Mouse (Mus musculus): ENCODE data around the gene Ghitm.
"Not testable (repeated sequence)": the region's sequence is repeated elsewhere in the genome, so short reads cannot be mapped to it uniquely, and the experiment has no call there.

Ghitm gene

GRCm38 (mm10) chr14:37135127-37135593, at the start of gene Ghitm:
TSS of gene Ghitm (minus strand) at chr14:37135272.
- peak; percentile 97 for DNase-seq (ENCODE audit: low spot score)

DNA sequence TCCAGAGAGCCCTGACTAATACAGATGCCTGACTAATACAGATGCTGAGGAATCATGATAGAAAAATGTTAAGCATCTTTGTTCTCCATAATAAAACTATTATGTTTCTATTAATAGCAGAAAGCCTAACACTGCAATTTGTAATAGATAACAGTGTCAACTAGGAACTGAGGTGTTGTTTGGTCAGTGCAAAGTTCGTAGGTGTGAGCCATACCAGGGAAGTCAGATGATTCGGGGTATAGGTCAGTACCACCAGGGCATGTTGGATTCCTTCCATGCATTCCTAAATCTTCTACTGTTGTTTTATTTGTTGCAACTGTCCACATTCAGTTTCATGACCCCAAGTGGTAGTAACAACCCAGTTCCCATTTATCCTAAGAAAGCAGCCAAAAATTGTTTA, 49.8 kb upstream of the Ghitm start:
- no peak for DNase-seq (ENCODE audit: low spot score)

GRCm38 (mm10) chr14:37174484-37174883, 39.4 kb upstream of the Ghitm start:
- DNase-seq (ENCODE audit: low spot score) = no peak

- DNase-seq (ENCODE audit: low spot score) = no peak
Observed at GRCm38 (mm10) chr14:37165266-37165926, 30.3 kb upstream of the Ghitm start.

DNA sequence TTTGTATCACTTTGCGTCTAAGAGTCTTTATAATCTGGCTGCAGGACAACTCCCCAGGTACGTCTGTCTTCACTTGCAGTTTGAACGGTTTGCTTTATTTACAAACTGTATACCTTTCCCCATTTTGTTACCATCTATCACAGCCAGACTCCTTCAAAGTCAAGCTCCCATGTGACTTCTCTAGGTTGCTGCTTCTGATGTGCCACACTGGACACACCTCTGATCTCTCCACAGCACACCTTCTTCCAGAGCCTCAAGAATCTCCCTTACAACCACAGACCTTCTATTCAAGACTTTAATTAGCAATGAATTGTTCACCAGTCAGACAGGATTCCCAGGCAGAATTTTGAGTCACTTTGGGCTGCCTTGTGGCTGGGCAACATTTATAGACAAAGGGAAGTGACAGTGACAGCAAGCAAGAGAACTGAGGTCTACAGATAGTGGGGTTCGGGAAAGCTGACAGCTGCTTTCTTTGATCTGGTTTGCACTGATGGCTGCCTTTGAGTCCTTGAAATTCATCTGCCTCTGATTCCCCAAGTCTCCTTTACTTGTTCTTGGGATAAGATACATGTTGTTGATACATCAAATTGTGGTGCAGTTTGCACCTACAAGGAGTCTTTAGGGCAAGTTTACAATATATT, 29.4 kb upstream of the Ghitm start:
- no peak for DNase-seq (ENCODE audit: low spot score)

DNA sequence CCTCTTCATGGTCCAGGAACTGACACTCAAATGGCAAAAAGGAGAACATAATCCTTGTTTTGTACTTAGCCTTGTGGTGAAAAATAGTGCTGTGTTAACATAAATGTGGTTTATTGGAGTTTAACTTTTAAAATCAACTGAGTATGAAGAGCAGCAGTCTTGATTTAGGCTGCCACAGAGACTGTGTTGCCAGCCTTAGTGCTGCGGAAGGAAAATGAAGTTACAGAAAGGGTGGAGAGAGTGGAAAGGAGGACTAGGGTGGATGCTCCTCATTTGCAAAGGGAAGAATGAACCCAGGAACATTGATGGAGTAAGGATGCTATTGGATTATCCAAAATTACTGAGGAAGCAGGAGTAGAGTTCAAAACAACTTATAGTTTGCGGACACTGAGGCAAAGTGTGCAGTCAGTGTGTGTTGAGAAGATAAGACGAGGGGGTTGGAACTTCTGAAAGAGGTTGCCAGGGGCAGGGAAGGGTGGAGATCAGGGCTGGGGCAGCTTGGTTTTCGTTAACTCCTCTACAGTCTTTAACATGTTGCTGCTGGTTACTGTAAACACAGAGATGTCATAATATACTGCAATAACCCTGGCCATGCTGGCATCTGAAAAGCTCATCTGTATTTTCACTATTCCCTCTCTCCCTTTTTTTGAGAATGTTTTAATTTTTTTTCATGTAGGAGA, 28.3 kb upstream of the Ghitm start:
- DNase-seq (ENCODE audit: low spot score) = no peak

DNA sequence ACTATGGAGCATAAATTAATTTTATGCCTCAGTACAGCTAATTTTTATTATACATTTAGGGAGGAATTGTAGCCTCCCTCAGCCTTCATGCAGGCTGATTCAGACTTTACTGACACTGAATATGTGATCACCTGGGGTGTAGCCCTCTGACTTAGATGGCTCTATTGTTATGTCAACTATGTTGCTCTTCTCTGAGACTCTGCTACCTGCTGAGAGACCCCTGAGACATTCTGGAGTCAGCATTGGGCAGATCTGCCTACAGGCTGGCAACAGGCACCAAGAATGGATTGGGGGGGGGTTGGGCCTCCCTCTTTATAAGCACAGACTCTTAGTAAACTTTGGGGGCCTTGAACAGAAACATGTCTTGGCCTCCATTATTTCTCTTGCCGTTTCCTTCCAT, 19.3 kb upstream of the Ghitm start:
- DNase-seq (ENCODE audit: low spot score) = no peak

GRCm38 (mm10) chr14:37139051-37139710, 4.1 kb upstream of the Ghitm start:
- DNase-seq (ENCODE audit: low spot score) = no peak

DNA sequence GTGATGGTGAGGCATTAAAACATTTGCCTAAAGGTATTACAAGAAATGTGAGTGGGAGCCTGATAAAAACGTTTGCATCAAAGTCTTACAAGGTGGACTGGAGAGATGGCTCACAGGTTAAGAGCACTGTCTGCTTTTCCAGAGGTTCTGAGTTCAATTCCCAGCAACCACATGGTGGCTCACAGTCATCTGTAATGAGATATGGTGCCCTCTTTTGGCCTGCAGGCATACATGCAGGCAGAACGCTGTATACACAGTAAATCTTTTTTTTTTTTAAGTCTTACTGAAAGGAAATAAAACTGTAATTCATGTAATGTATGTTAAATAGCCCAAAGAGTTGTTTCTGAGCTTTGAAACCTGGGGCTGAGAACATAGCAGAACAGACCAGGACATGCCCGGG, 2.5 kb upstream of the Ghitm start:
- DNase-seq (ENCODE audit: low spot score) = not testable (repeated sequence)

DNA sequence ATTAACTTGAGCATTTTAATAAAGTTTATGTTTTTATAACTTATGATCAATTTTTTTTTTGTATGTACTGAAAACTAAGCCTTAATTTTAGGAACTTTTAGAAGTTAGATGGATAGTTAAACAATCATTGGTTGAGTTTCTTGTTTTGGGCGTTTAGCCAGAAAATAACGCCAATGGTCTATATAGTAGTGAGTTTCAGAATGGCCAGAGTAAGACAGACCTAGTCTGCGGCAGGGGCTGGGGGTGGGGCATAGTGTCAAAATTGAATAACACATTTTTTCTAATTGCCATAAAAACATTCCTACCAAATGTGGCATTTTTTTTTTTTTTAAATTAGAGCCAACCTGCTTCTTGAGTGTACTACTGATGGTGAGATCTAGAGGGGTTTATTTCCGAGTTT, 1.0 kb upstream of the Ghitm start:
- DNase-seq (ENCODE audit: low spot score) = no peak

DNA sequence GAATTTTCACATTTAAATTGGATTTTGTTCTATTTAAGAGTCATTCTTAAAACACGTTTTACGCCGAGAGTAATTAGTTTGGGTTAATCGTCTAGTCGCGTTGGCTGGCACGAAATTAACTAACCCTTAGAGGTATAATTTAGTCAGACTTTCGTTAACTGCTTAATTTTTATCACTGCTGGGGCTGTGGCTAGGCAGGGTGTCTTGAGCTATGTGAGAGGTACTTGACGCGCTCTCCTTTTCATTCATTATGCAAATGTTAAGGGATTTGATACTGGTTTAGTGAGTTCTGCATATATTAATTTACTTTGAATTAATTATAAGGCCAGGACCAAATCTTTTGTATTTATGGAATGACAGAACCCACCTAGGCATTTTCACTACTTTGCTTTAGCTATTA, 599 bp upstream of the Ghitm start:
- no peak for DNase-seq (ENCODE audit: low spot score)

DNA sequence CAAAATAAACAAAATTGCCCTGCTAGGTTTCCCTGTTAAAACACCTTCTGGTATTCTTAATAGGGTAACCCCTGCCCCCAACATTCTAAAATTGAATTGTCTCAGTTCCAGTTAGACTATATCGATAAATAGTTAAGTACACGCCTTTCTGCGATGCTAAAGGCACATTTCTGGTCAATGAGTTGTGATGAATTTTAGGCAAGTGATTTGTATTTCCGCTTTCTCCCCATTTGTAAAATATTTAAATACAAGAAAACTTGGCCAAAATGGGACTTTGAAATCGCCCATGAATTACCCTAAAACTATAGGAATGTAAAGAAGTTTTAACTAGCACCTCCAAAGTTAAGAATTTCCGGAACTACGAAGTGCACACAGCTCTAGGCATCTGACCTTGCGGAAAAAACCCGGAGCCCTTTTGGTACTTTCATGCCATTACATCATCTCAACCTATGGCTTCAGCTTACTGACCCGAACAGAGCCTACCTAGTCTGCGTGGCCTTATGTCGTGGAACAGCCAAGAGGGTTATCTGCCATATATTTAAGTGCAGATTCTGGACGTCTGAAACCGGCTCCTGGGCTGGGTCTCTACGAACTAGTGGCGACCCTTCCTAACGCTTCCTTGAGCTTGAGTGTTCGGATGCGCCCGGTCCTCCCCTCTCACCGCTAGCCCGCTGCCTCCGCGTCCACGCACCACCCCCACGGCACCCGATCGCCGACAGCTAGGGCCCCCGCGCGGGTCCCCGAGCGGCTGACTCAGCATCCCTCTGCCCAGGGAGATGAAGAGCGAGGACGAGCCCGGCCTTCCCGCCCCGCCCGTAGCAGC, 557 bp downstream of the Ghitm start:
- DNase-seq (ENCODE audit: low spot score) = no peak

GRCm38 (mm10) chr14:37127652-37128051, 7.4 kb downstream of the Ghitm start:
- peak; percentile 54 for DNase-seq (ENCODE audit: low spot score)

DNA sequence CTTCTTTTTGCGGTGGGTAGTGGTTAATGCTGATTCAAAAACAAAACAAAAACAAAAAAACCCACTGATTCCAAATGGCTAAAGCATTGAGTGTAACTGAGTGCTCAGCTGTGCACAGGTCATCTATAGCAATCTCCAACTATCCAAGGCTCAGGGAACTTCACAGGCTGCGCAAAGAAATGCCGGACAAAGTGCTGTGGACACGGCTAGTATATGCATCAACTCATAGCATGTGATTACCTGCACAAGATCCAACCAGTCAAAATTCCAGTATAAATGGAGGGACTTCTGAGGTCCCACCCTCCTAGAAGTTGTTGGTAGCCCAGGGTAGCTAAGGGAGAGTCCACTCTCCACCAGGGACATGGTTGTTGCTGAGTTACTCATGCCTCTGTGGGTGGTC, 15.8 kb downstream of the Ghitm start:
- no peak for DNase-seq (ENCODE audit: low spot score)

GRCm38 (mm10) chr14:37113922-37114321, 21.1 kb downstream of the Ghitm start, which contains the start of gene 2610528A11Rik:
TSS of gene 2610528A11Rik (minus strand) at chr14:37114022.
- no peak for DNase-seq (ENCODE audit: low spot score)

- DNase-seq (ENCODE audit: low spot score) = no peak
Observed at GRCm38 (mm10) chr14:37112931-37113330, 22.1 kb downstream of the Ghitm start.

DNA sequence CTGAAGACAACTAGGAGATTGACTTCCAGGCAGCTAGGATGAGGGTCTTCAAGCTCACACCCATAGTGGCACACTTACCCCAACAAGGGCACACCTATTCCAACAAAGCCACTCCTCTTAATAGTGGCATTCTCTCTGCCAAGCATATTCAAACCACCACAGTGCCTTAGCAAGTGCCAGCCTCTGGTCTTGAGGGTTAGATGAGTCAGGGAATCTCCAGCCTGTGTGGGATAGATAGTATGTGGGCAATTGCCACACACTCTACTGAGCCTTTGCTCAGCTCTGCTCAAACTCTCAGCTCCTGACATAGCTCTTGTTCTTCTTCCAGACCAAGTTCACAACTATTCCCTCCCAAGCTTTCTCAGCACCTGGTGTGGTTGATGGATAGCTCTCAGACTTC, 23.7 kb downstream of the Ghitm start:
- no peak for DNase-seq (ENCODE audit: low spot score)

GRCm38 (mm10) chr14:37110456-37110855, 24.6 kb downstream of the Ghitm start:
- DNase-seq (ENCODE audit: low spot score) = no peak

DNA sequence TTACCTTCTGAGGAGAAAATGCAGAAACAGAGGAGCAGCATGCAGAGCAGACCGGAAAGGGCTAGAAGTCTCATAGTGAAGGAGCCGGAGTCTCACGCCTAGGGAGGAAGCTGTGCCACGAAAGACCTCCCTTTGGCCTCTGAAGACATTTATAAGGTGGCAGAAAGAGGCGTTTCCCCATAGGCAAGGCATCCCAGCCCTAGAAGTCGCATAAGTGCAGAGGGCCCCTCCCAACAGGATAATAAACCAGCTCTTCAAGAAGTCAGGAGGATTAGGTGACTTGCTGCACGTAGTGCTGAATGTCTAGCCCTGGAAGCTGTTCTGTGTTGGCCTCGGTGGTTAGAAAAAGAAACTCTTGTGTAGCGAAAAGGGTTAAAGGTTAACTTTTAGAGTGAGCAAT, 25.1 kb downstream of the Ghitm start:
- no peak for DNase-seq (ENCODE audit: low spot score)

GRCm38 (mm10) chr14:37109460-37109859, 25.6 kb downstream of the Ghitm start:
- DNase-seq (ENCODE audit: low spot score) = no peak

- no peak for DNase-seq (ENCODE audit: low spot score)
Observed at GRCm38 (mm10) chr14:37105846-37106245, 29.2 kb downstream of the Ghitm start.

DNA sequence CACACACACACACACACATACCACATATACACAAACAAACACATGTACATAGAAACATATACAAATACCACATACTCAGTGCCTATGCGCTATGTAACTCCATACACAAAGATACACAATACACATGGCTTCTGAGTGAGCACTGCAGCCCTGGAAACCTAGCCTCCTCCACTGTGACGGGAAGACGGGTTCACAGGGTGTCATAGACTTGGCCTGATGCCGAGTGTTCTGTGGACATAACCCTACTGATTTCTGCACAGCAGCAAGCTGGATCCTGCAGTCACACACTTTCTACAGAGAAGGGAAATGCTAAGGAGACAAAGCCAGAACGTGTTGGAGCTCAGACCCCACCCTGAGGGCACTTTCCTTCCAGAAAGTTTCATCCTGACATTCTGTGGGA, 30.3 kb downstream of the Ghitm start:
- no peak for DNase-seq (ENCODE audit: low spot score)
